Mouse (Mus musculus): ENCODE measurements around the gene Stx16. TPM values are rescaled to one million over a fixed set of nuclear protein-coding genes. Genes with fewer than 3 reads are reported as not detected.

The Stx16 gene
- 12.8 and 13.5 TPM in 2 replicates for polyA plus RNA-seq (2016; fragmentation: Nextera tagmentation; extraction: Ambion mirVana)

DNA sequence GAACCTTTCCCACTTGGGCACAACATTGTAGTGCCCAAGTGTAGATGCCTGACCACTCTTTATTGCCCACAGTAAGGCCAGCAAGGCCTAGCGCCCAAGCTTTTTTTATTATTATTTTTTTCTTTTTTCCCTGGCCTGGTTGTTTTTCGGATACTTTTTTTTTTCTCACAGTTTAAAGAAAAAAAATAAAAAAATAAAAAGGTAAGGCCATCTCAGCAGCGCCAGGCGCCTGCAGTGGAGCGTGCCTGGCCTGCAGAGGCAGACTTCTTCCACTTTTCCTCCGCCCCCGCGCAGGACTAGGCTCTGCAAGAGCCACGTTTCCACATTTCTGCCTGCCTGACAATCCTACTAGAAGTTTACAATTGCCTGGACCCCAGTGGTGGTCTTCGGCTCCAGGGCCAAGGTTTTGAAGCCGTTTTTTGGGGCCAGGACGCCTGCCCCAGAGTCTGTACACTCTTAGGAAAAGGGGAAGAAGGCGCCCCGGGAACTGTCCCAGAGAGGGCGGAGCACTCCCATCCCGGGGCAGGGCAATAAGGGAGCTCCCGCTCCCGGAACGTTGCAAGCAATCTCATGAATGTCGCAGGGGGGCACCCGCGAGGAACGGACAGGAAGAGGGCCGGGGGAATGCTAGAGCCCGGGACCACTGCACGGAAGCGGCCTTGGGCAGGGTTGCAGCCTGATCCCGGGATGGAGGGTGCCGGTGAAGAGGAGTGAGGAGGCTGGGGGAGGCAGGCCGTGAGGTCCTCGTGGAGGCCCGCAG, at the start of gene Stx16:
Stx16 (plus strand) TSS at position 636 of the 760 bp plus-strand sequence.
- H3K27me3 ChIP-seq, result no peaks in the 10 kb centered on the region
- under 1% methylated on average over 32 of the region's 32 CpGs for WGBS
- no peaks in the 10 kb centered on the region for H3K9me3 ChIP-seq (replicated peaks)
- peak within 1 kb of the TSS; percentile 71 for H3K9ac ChIP-seq
- H3K4me1 ChIP-seq, result peaks cover 46% of the 10 kb centered on the region
- H3K4me3 ChIP-seq, result peak within 1 kb of the TSS; percentile 75
- peak; percentile 90 for ATAC-seq (ENCODE audit: low FRiP score)
- peak within 1 kb of the TSS; percentile 93 for H3K27ac ChIP-seq
- no peaks in the 10 kb centered on the region for H3K36me3 ChIP-seq
- peak within 1 kb of the TSS; percentile 91 for H3K4me2 ChIP-seq (replicated peaks)

DNA sequence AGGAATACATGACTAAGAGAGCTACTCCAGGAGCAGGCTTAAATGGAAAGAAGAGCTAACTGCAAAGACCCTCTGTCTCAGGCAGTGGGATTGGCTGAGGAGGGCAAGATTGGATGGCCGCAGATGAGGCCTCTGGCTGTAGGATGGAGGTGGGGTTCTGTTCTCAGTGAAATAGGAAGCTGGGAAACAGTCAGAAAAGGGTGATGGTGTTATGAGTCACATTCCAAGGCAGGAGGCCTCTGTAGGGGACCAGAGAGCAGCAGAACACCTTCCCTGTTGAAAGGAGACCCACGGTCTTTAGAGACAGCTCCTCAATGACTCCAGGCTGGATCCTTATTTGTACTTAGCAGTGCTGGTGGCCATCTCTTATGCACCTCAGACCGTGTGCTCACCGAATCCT, 49.7 kb upstream of the Stx16 start:
- Histone ChIP-seq H3K9ac (no peak overlapping the region), H3K4me2 (replicated peaks) (no peak overlapping the region), H3K36me3 (no peaks in the 10 kb centered on the region), H3K27ac (no peak overlapping the region), H3K9me3 (replicated peaks) (no peaks in the 10 kb centered on the region), H3K4me1 (no peaks in the 10 kb centered on the region), H3K4me3 (no peak overlapping the region), H3K27me3 (no peaks in the 10 kb centered on the region)
- WGBS, result 81% methylated on average over 4 of the region's 4 CpGs
- no peak for ATAC-seq (ENCODE audit: low FRiP score)

DNA sequence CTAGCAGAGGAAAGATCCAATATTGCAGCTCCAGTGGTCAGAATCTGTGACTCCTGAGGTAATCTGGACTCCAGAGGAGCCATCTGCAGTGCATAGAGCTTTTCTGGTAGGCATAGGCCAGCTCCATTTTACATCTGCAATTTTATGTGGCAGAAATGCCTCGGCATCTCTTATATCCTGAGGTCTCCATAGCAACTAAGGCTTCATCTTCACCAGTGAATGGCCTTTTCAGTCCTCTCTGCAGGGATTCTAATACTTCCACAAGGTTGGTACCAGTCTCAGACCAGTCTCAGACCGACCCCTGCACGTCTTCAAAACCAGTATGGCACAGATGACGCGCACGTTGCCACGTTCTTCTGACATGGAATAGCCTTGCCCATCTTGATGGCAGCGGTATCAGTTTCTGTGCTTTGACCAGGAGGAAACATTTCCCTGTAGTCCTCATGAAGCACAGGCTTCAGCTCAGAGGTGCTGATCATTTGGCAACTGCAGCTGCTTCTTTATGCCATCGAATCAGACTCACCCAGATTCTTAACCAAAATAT, 42.8 kb upstream of the Stx16 start:
- H3K27me3 ChIP-seq, result no peaks in the 10 kb centered on the region
- no peak overlapping the region for H3K27ac ChIP-seq
- H3K4me2 ChIP-seq (replicated peaks), result no peak overlapping the region
- no peaks in the 10 kb centered on the region for H3K36me3 ChIP-seq
- WGBS, result 67% methylated on average over 9 of the region's 9 CpGs
- no peaks in the 10 kb centered on the region for H3K4me1 ChIP-seq
- H3K9me3 ChIP-seq (replicated peaks), result no peaks in the 10 kb centered on the region
- no peak for ATAC-seq (ENCODE audit: low FRiP score)
- H3K4me3 ChIP-seq, result no peak overlapping the region
- H3K9ac ChIP-seq, result no peak overlapping the region

DNA sequence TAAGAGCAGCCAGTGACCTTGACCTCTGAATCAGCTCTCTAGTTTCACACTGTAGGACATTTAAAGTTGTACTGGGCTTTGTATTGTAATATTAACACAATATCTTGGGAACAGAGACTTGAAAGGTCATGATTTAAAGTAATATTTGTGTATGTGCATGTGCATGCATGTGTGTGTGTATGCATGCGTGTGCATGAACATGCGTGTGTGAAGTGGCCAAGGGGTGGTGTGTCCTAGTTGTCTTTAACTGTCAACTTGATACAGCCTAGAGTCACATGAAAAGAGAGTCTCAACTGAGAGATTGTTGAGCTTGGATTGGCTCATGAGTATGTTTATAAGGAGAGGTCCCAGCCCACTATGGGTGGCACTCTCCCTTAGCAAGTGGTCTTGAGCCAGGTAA, 28.5 kb upstream of the Stx16 start:
- Histone ChIP-seq H3K27me3 (no peaks in the 10 kb centered on the region), H3K36me3 (no peaks in the 10 kb centered on the region), H3K4me2 (replicated peaks) (no peak overlapping the region), H3K4me3 (no peak overlapping the region), H3K4me1 (peaks cover 40% of the 10 kb centered on the region), H3K9ac (no peak overlapping the region), H3K27ac (no peak overlapping the region), H3K9me3 (replicated peaks) (0 out of 2 replicates have a peak, but pooled peaks cover 2% of the 10 kb centered on the region)
- ATAC-seq (ENCODE audit: low FRiP score), result no peak
- WGBS, result 99% methylated on average over 2 of the region's 2 CpGs

DNA sequence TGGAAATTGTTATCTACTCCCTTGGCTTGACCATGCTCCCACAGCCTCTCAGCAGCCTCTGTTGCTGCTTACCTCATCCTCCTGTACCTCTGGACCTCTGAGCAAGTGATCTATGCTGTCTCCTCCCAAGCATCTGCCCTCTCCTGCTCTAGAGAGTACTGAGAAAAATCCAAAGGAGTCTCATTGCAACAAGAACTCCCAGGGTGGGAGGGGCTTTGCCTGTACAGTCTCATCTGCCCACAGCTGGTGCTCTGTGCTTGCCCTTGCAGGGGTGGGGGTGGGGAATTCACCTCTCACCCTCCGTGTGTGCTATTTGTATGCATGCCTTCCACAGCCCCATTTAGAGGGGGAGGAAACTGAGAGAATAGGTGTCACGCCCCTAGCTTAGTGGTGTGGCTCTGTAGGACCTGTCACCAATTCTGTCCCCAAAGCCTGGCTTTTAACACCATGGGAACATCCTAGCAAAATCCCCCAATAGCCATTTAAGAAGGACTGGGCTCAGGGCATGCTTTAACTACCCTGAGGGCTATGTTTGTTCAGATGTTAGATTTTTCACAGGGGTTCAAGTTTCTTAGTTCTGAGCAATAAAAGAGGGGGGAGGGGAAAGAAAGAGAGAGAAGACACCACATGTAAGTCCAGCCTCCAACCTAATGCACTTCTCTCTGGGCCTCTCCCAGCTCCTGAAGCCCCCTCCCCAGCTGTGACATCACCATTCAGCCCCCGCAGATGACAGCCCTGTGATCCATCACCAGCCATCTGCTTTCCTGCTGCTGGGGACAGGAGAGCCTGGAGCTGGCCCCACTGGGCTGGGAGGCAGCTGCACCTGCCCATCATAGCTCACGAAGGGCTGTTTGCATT, 26.4 kb upstream of the Stx16 start:
- no peaks in the 10 kb centered on the region for H3K36me3 ChIP-seq
- ATAC-seq (ENCODE audit: low FRiP score), result peak; percentile 93
- 0 out of 2 replicates have a peak overlapping the region, but pooled peaks have one; percentile 11 for H3K4me2 ChIP-seq (replicated peaks)
- peak overlapping the region; percentile 14; the same call in 1 of the 2 replicates for H3K9ac ChIP-seq
- peak overlapping the region; percentile 89 for H3K27ac ChIP-seq
- H3K9me3 ChIP-seq (replicated peaks), result 0 out of 2 replicates have a peak, but pooled peaks cover 2% of the 10 kb centered on the region
- H3K4me1 ChIP-seq, result peaks cover 42% of the 10 kb centered on the region
- 1% methylated on average over 4 of the region's 4 CpGs for WGBS
- no peaks in the 10 kb centered on the region for H3K27me3 ChIP-seq
- H3K4me3 ChIP-seq, result no peak overlapping the region

DNA sequence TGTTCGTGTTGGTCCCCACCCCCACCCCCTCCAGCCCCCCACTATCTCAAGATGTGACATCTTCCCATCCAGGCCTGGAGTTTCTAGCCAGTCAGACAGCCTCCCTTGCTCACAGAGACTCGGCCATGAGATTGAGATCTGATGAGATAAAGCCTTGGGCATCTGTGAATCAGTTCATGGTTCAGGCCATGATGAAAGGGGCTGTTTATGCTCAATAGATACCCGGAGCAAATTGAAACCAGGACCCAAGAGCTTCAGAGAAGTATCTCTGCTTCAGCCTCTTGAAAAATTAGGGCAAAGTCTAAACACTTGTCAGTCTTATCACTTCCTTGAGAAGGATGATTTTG, 25.8 kb upstream of the Stx16 start:
- Histone ChIP-seq H3K27me3 (no peaks in the 10 kb centered on the region), H3K27ac (peak overlapping the region; percentile 89), H3K9me3 (replicated peaks) (0 out of 2 replicates have a peak, but pooled peaks cover 2% of the 10 kb centered on the region), H3K4me1 (peaks cover 42% of the 10 kb centered on the region), H3K4me2 (replicated peaks) (peak overlapping the region; percentile 5; the same call in 1 of the 2 replicates), H3K36me3 (no peaks in the 10 kb centered on the region), H3K4me3 (no peak overlapping the region), H3K9ac (no peak overlapping the region)
- ATAC-seq (ENCODE audit: low FRiP score), result no peak
- 4% methylated on average over 3 of the region's 3 CpGs for WGBS

DNA sequence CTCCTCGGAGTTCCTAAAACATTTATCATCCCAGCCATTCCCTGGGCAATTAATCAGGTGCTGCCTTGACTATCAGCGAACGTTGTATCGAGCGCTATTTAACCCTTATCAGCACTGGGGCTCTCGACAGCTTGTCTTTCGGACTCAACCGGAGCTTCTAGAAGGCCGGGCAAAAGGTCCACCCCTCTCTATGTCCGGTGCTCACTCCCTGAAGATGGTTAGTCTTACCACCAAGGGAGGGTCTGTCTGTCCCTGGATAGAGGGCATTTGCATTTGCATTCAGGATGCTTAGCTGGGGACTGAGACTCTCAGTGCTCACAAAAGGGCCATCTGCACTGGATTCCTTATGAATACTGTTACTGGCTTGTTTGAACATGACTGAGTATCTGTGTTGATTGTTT, 25.0 kb upstream of the Stx16 start:
- WGBS, result 10% methylated on average over 10 of the region's 10 CpGs
- ATAC-seq (ENCODE audit: low FRiP score), result peak; percentile 36

DNA sequence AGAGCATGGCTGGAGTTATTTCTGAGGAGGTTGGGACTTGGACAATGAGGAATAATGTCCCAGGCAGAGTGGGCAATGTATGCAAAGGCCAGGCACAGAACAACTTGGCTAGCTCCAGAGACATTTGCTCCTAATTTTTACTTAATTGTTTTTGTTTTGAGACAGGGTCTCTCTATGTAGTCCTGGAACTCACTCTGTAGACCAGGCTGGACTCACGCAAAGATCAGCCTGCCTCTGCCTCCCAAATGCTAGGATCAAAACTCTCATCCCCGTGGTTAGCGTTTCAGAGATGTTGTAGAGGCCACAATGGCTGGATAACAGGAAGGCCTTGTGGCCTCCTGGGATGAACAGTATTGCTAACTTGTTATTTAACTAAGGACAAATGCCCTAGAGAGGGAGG, 21.6 kb upstream of the Stx16 start:
- H3K4me3 ChIP-seq, result no peak overlapping the region
- peaks cover 34% of the 10 kb centered on the region for H3K4me1 ChIP-seq
- H3K4me2 ChIP-seq (replicated peaks), result no peak overlapping the region
- no peak overlapping the region for H3K27ac ChIP-seq
- WGBS, result 96% methylated on average over 3 of the region's 3 CpGs
- no peak overlapping the region for H3K9ac ChIP-seq
- no peaks in the 10 kb centered on the region for H3K27me3 ChIP-seq
- H3K9me3 ChIP-seq (replicated peaks), result 0 out of 2 replicates have a peak, but pooled peaks cover 3% of the 10 kb centered on the region
- H3K36me3 ChIP-seq, result no peaks in the 10 kb centered on the region
- no peak for ATAC-seq (ENCODE audit: low FRiP score)

More for the DNA sequence above, 25.0 kb upstream of the Stx16 start:
- peaks cover 42% of the 10 kb centered on the region for H3K4me1 ChIP-seq
- peak overlapping the region; percentile 89 for H3K27ac ChIP-seq
- H3K4me3 ChIP-seq, result no peak overlapping the region
- H3K9ac ChIP-seq, result no peak overlapping the region
- 0 out of 2 replicates have a peak, but pooled peaks cover 2% of the 10 kb centered on the region for H3K9me3 ChIP-seq (replicated peaks)
- H3K27me3 ChIP-seq, result no peaks in the 10 kb centered on the region
- peak overlapping the region; percentile 5 for H3K4me2 ChIP-seq (replicated peaks)
- no peaks in the 10 kb centered on the region for H3K36me3 ChIP-seq

DNA sequence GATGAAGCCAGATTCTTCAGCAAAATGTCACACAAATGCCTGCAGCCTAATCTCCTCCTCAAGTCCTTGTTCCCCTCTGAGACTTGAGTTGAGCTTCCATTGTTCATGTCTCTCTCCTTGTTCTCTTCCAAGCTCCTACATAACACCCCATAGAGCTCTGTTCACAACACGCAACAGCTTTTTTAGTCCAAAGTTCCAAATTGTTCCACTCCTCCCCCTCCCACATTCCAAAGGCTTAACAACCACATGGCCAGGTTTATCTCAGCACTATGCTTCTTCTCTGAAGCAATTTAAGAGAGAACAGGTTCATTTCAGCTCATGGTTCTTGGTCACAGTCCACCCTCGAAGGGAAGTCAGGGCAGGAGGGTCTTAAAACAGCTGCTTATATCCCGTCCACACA, 18.4 kb upstream of the Stx16 start:
- H3K9me3 ChIP-seq (replicated peaks), result 0 out of 2 replicates have a peak, but pooled peaks cover 3% of the 10 kb centered on the region
- H3K4me3 ChIP-seq, result no peak overlapping the region
- no peak overlapping the region for H3K4me2 ChIP-seq (replicated peaks)
- no peaks in the 10 kb centered on the region for H3K27me3 ChIP-seq
- no peak overlapping the region for H3K9ac ChIP-seq
- H3K36me3 ChIP-seq, result no peaks in the 10 kb centered on the region
- H3K4me1 ChIP-seq, result peaks cover 5% of the 10 kb centered on the region
- no peak for ATAC-seq (ENCODE audit: low FRiP score)
- WGBS, result 79% methylated on average over 3 of the region's 3 CpGs
- H3K27ac ChIP-seq, result no peak overlapping the region

DNA sequence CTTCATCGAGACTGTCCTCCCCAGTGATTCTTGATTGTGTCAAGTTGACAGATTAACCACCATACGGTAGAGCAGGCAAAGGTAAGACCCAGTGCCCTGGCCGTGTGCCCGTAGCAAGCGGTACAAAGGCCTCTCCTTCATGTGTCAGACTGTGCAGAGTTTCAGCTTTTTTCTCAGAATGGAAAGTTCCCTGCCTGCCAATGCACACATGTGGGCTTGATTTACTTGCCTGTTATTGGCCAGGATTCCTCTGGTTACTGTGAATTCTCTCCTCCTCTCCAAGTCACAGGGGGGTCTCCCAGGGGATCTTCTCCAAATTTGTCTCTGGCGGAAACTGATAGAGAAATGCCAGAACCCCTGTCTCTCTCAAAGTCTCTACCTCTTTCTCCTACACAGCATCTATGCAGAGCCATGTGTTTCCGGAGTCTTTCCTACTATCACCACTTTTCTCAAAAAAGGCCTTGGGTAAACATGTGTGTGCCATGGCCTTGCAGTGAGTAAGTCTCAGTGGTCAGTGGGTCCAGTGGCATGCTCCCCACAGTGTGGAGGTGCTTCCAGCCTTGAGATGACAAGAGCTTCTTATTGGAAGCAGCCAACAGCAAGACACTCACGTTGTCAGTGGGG, 17.7 kb upstream of the Stx16 start:
- Histone ChIP-seq H3K4me3 (no peak overlapping the region), H3K9me3 (replicated peaks) (0 out of 2 replicates have a peak, but pooled peaks cover 3% of the 10 kb centered on the region), H3K36me3 (no peaks in the 10 kb centered on the region), H3K27me3 (no peaks in the 10 kb centered on the region), H3K9ac (no peak overlapping the region), H3K4me1 (peaks cover 3% of the 10 kb centered on the region), H3K4me2 (replicated peaks) (no peak overlapping the region), H3K27ac (no peak overlapping the region)
- WGBS, result 84% methylated on average over 8 of the region's 8 CpGs
- no peak for ATAC-seq (ENCODE audit: low FRiP score)

DNA sequence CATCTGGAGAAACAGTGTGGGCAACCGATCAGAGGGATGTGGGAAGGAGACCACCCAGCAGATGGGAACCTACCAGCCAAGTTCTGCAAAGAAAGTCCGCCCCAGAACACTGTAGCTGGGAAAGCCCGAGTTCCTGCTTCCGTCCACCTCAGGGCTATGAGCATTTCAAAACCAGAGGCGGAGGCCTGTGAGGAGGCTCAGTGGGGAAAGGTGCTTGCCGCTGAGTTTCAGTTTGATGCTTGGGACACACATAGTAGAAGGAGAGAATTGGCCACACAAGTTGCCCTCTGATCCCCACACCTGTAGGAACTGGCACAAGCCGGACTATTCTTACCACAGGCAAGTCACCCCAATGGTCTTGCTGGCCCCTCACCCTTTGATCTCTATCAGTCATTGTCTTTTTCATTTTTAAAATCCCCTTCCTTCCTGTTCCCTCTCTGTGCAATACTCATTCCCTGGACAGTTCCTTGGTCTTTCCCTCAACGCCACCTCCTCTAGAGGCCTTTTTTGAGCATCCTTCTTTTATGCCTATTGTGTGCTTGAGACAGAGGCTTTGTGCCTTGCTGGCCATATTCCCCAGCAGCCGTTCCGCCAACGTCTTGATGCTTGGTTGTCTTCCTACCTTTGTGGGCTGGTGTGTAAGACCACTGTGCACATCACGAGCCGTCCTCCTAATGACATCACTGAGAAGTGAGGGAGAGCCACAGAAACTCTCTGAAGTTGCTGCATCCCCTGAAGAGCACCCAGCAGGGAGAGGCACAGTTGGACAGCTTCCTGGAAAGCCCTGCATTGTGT, 16.3 kb upstream of the Stx16 start:
- WGBS, result 90% methylated on average over 13 of the region's 13 CpGs
- H3K27me3 ChIP-seq, result no peaks in the 10 kb centered on the region
- H3K4me3 ChIP-seq, result no peak overlapping the region
- H3K9me3 ChIP-seq (replicated peaks), result 0 out of 2 replicates have a peak, but pooled peaks cover 3% of the 10 kb centered on the region
- no peak overlapping the region for H3K27ac ChIP-seq
- H3K9ac ChIP-seq, result no peak overlapping the region
- peaks cover 3% of the 10 kb centered on the region for H3K4me1 ChIP-seq
- no peak overlapping the region for H3K4me2 ChIP-seq (replicated peaks)
- no peaks in the 10 kb centered on the region for H3K36me3 ChIP-seq
- ATAC-seq (ENCODE audit: low FRiP score), result no peak
